Comparison of ENCODE assay signal across 9 mouse cellular contexts in the genomic region with DNA sequence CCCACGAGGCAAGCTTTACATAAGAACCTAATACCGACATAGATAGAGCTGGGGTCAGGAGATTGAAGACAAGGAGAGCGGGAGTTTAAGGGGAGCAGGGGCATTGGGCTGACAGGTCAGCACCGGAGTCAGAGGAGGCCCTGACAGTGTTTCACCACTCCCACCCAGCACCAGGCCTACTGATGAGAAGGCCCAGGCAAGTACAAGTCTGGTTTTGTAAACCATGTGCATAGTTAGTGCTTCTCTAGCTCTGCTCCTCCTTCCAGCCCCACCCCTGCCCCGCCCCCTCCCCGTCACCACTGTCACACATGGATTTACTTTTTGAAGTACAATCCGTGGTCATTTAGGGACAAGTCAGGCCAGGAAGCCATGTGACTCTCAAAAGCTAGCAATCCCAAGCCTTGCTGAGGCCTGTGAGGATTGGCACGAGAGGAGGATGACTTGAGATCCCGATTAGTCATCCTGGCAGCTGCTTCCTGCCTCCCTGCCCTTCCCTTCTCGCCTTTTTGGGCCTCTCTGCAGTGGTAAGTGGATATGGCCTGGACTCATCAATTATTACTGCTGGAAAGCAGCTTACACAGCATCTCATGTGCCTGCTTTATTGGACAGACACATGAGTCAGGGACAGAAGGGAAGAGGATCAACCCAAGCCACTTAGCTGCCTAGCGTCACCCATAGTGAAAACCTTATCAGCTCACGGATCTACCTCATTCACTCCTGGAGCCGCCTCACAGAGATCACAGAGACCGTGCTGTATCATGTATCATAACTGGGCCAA. TPM values are rescaled to one million over a fixed set of nuclear protein-coding genes. Genes with fewer than 3 reads are reported as not detected.
DNase-seq lines count a peak whose midpoint lies in the region; ATAC-seq and TF ChIP-seq lines count a peak whose summit lies in the region.
"Had no signal": no experiment of that assay in that cellular context is flagged by ENCODE, and none has a peak within 500 bp of the region (broad histone marks: within the 10 kb centered on the region; RNA-seq: fewer than 3 reads in every experiment).

No protein-coding gene starts in this region.

- no peaks in the 10 kb centered on the region for H3K27me3 ChIP-seq in heart, embryonic 11.5 days (ENCODE audit: control insufficient read depth, insufficient read depth, low read length)
- H3K27me3 ChIP-seq in hindbrain, postnatal 0 days (ENCODE audit: insufficient read depth, low read length), result no peaks in the 10 kb centered on the region
- H3K27me3 ChIP-seq in forebrain, embryonic 14.5 days (replicated peaks; ENCODE audit: control insufficient read depth, insufficient read depth, low read length), result no peaks in the 10 kb centered on the region
- H3K27me3 ChIP-seq: heart, embryonic 15.5 days had no signal

- no peak overlapping the region for H3K4me3 ChIP-seq in heart, embryonic 11.5 days (ENCODE audit: low read depth, low read length)
- no peak overlapping the region for H3K4me3 ChIP-seq in hindbrain, postnatal 0 days (ENCODE audit: low read length)
- no peak overlapping the region for H3K4me3 ChIP-seq in forebrain, embryonic 14.5 days (ENCODE audit: low read depth, low read length)
- H3K4me3 ChIP-seq: heart, embryonic 15.5 days had no signal

- TF ChIP-seq POLR2A in brain, embryonic 14.5 days (IDR thresholded peaks at IDR 0.05; ENCODE audit: borderline replicate concordance, extremely low read depth, insufficient read depth, insufficient read length, poor library complexity, severe bottlenecking), result no peak

- H3K4me1 ChIP-seq in heart, embryonic 11.5 days (ENCODE audit: control insufficient read depth, insufficient read depth, low read length), result no peaks in the 10 kb centered on the region; the same call in 1 of the 2 replicates
- H3K4me1 ChIP-seq in hindbrain, postnatal 0 days (ENCODE audit: insufficient read depth, low read length), result no peaks in the 10 kb centered on the region
- H3K4me1 ChIP-seq in forebrain, embryonic 14.5 days (ENCODE audit: control insufficient read depth, insufficient read depth, low read length), result no peaks in the 10 kb centered on the region

- DNase-seq in heart, adult 18-20 months, result peak; percentile 71 to 86
- DNase-seq in brain, embryonic 14.5 days (ENCODE audit: low read depth), result peak; percentile 8
- peak; percentile 15 for DNase-seq in hindbrain, postnatal 0 days (ENCODE audit: low spot score)
- peak; percentile 82 for DNase-seq in lung, postnatal 25 days (ENCODE audit: low spot score)
- DNase-seq in urinary bladder, postnatal 36 days (ENCODE audit: low spot score in 2 of 2), result peak; percentile 23 to 71
- no peak for DNase-seq in layer of hippocampus, adult 9-11 months
- no peak for DNase-seq in forebrain, embryonic 14.5 days (ENCODE audit: low spot score)

- WGBS in heart, embryonic 11.5 days (ENCODE audit: insufficient replicate concordance), result 63% methylated on average over 14 of the region's 14 CpGs
- 60% methylated on average over 14 of the region's 14 CpGs for WGBS in hindbrain, postnatal 0 days
- WGBS in forebrain, embryonic 14.5 days, result 77% methylated on average over 14 of the region's 14 CpGs

- no peak for TF ChIP-seq CTCF in brain, embryonic 14.5 days (IDR thresholded peaks at IDR 0.05; ENCODE audit: borderline replicate concordance, extremely low read depth, insufficient read depth, insufficient read length)
- no peak for TF ChIP-seq CTCF in hindbrain, postnatal 0 days (IDR thresholded peaks at IDR 0.05; ENCODE audit: low read depth)

- no peak overlapping the region for H3K4me2 ChIP-seq in heart, embryonic 11.5 days
- no peak overlapping the region for H3K4me2 ChIP-seq in hindbrain, postnatal 0 days (ENCODE audit: low read depth, low read length)
- H3K4me2 ChIP-seq in forebrain, embryonic 14.5 days (ENCODE audit: low read length), result no peak overlapping the region
- H3K4me2 ChIP-seq: heart, embryonic 15.5 days had no signal

- no peak overlapping the region for H3K27ac ChIP-seq in heart, embryonic 11.5 days (ENCODE audit: low read depth, low read length)
- peak overlapping the region; percentile 7; the same call in 1 of the 2 replicates for H3K27ac ChIP-seq in hindbrain, postnatal 0 days
- no peak overlapping the region for H3K27ac ChIP-seq in forebrain, embryonic 14.5 days (ENCODE audit: low read depth, low read length)
- H3K27ac ChIP-seq: heart, embryonic 15.5 days had no signal

- no peak for ATAC-seq in heart, embryonic 11.5 days (replicated peaks; ENCODE audit: insufficient number of reproducible peaks, low FRiP score, low TSS enrichment)
- no peak for ATAC-seq in hindbrain, postnatal 0 days
- ATAC-seq in forebrain, embryonic 14.5 days, result no peak

- H3K9me3 ChIP-seq in heart, embryonic 11.5 days (replicated peaks; ENCODE audit: control insufficient read depth, low read length), result no peaks in the 10 kb centered on the region
- H3K9me3 ChIP-seq in hindbrain, postnatal 0 days (ENCODE audit: low read length), result no peaks in the 10 kb centered on the region
- H3K9me3 ChIP-seq in forebrain, embryonic 14.5 days (replicated peaks; ENCODE audit: control insufficient read depth, low read length), result no peaks in the 10 kb centered on the region
- H3K9me3 ChIP-seq: heart, embryonic 15.5 days had no signal

- no peaks in the 10 kb centered on the region for H3K36me3 ChIP-seq in heart, embryonic 11.5 days (ENCODE audit: control insufficient read depth, insufficient read depth, low read length)
- no peaks in the 10 kb centered on the region for H3K36me3 ChIP-seq in hindbrain, postnatal 0 days (ENCODE audit: insufficient read depth, low read length)
- H3K36me3 ChIP-seq in forebrain, embryonic 14.5 days (ENCODE audit: control insufficient read depth, insufficient read depth, low read length), result no peaks in the 10 kb centered on the region
- H3K36me3 ChIP-seq: heart, embryonic 15.5 days had no signal

- no peak overlapping the region for H3K9ac ChIP-seq in heart, embryonic 11.5 days (ENCODE audit: low read depth, low read length)
- no peak overlapping the region for H3K9ac ChIP-seq in hindbrain, postnatal 0 days (replicated peaks; ENCODE audit: low read length)
- no peak overlapping the region for H3K9ac ChIP-seq in forebrain, embryonic 14.5 days (ENCODE audit: low read length)
- H3K9ac ChIP-seq: heart, embryonic 15.5 days had no signal

RNA-seq across cellular contexts. Expression of a gene that starts 34.1 kb away (rescaled TPM):
- total RNA-seq in heart, adult 18-20 months (2021), result 100 to 1,000 TPM; 130 to 166 TPM
- polyA plus RNA-seq in heart, embryonic 11.5 days (2014; fragmentation: Nextera tagmentation; extraction: Ambion mirVana), result 321 and 349 TPM in 2 replicates
- polyA plus RNA-seq in brain, embryonic 14.5 days (2012; rRNA removed), result 274 and 357 TPM in 2 replicates
- 70.5 and 105 TPM in 2 replicates for total RNA-seq in hindbrain, postnatal 0 days (2014; rRNA removed)
- polyA plus RNA-seq in hindbrain, postnatal 0 days (2015; fragmentation: Nextera tagmentation; extraction: Ambion mirVana), result 254 and 279 TPM in 2 replicates
- 348 and 370 TPM in 2 replicates for polyA plus RNA-seq in forebrain, embryonic 14.5 days (2014; fragmentation: Nextera tagmentation; extraction: Ambion mirVana)

RNA-seq across cellular contexts. Expression of a gene that starts 48.1 kb away (rescaled TPM):
- under 1 TPM in 1 of 2 experiments, not detected in 1; 0.25 TPM for total RNA-seq in heart, adult 18-20 months (2021)
- not detected in 2 replicates for polyA plus RNA-seq in heart, embryonic 11.5 days (2014; fragmentation: Nextera tagmentation; extraction: Ambion mirVana)
- polyA plus RNA-seq in brain, embryonic 14.5 days (2012; rRNA removed), result 1.2 and 1.5 TPM in 2 replicates
- not detected in 2 replicates for total RNA-seq in hindbrain, postnatal 0 days (2014; rRNA removed)
- 0.26 and 0.40 TPM in 2 replicates for polyA plus RNA-seq in hindbrain, postnatal 0 days (2015; fragmentation: Nextera tagmentation; extraction: Ambion mirVana)
- 0.60 TPM in 1 of 2 replicates, not detected in the other for polyA plus RNA-seq in forebrain, embryonic 14.5 days (2014; fragmentation: Nextera tagmentation; extraction: Ambion mirVana)
- polyA plus RNA-seq: heart, embryonic 15.5 days had no signal

RNA-seq across cellular contexts. Expression of a gene that starts 59.3 kb away (rescaled TPM):
- total RNA-seq in heart, adult 18-20 months (2021), result 10 to 100 TPM; 26.0 to 34.2 TPM
- 23.9 and 27.1 TPM in 2 replicates for polyA plus RNA-seq in heart, embryonic 11.5 days (2014; fragmentation: Nextera tagmentation; extraction: Ambion mirVana)
- polyA plus RNA-seq in brain, embryonic 14.5 days (2012; rRNA removed), result 16.5 and 20.8 TPM in 2 replicates
- 14.8 and 23.6 TPM in 2 replicates for total RNA-seq in hindbrain, postnatal 0 days (2014; rRNA removed)
- 10.6 and 14.6 TPM in 2 replicates for polyA plus RNA-seq in hindbrain, postnatal 0 days (2015; fragmentation: Nextera tagmentation; extraction: Ambion mirVana)
- polyA plus RNA-seq in forebrain, embryonic 14.5 days (2014; fragmentation: Nextera tagmentation; extraction: Ambion mirVana), result 4.3 and 4.6 TPM in 2 replicates

Comparison
In these comparisons a context has a peak if more than half of its experiments do, and no peak if none do; other contexts are left out.
1. DNase-seq: peak in heart, adult 18-20 months (2 of 2), brain, embryonic 14.5 days (single experiment), hindbrain, postnatal 0 days (single experiment), lung, postnatal 25 days (single experiment) and urinary bladder, postnatal 36 days (2 of 2); none in layer of hippocampus, adult 9-11 months (single experiment) and forebrain, embryonic 14.5 days (single experiment).